Mouse (Mus musculus) forebrain, embryonic 11.5 days (tissue): ENCODE measurements around the gene Pa2g4. TPM values are rescaled to one million over a fixed set of nuclear protein-coding genes. Genes with fewer than 3 reads are reported as not detected.
A peak's percentile ranks its signal among the peaks of the same experiment; 100 is the strongest.

Experiments used
- ATAC-seq: fragments of 200-750 bp; cut with Nextera tagmentation; replicated peaks from 2 replicates; pipeline ENCODE4 v1.8.0; 2017; ENCODE audit warnings: moderate TSS enrichment; ENCODE audit not compliant: low FRiP score
- DNase-seq: peaks from one replicate; pipeline ENCODE4 v3.0.0-alpha.2; 2017; ENCODE audit warnings: low spot score
- H3K27ac ChIP-seq: fragments of 300-500 bp; sonication (generic); 2 replicates; pipeline ENCODE4 v1.5.1; 2014; ENCODE audit warnings: low read depth, low read length
- H3K27me3 ChIP-seq: fragments of 300-500 bp; sonication (generic); 2 replicates; pipeline ENCODE4 v1.6.1; 2014; ENCODE audit warnings: mild to moderate bottlenecking, low read length, mixed read lengths; ENCODE audit not compliant: control insufficient read depth, insufficient read depth
- H3K36me3 ChIP-seq: fragments of 300-500 bp; sonication (generic); 2 replicates; pipeline ENCODE4 v1.6.1; 2014; ENCODE audit warnings: mild to moderate bottlenecking, low read length, moderate library complexity, mixed read lengths; ENCODE audit not compliant: control insufficient read depth, insufficient read depth
- H3K4me1 ChIP-seq: fragments of 300-500 bp; sonication (generic); replicated peaks from 2 replicates; pipeline ENCODE4 v1.6.1; 2014; ENCODE audit warnings: low read length, mixed read lengths; ENCODE audit not compliant: control insufficient read depth, insufficient read depth
- H3K4me2 ChIP-seq: fragments of 300-500 bp; sonication (generic); 2 replicates; pipeline ENCODE4 v1.6.1; 2014; ENCODE audit warnings: low read depth, mild to moderate bottlenecking, low read length, moderate library complexity, mixed read lengths; ENCODE audit not compliant: severe bottlenecking
- H3K4me3 ChIP-seq: fragments of 300-500 bp; sonication (generic); 2 replicates; pipeline ENCODE4 v1.5.1; 2014; ENCODE audit warnings: low read depth, low read length
- H3K9ac ChIP-seq: fragments of 300-500 bp; sonication (generic); 2 replicates; pipeline ENCODE4 v1.6.1; 2014; ENCODE audit warnings: low read length
- H3K9me3 ChIP-seq: fragments of 300-500 bp; sonication (generic); 2 replicates; pipeline ENCODE4 v1.6.1; 2016; ENCODE audit warnings: low read length, mixed read lengths; ENCODE audit not compliant: control insufficient read depth
- WGBS: fragments of 180-500 bp; shearing (Covaris S2); extraction: QIAGEN DNeasy Blood & Tissue Kit; methylation state at CpG from one replicate; pipeline ENCODE4 v1.1.7; 2014; 5-methylcytosine and 5-hydroxymethylcytosine counted together
- microRNA-seq: library from miRNA; unstranded; fragments of <30 nt; microRNA quantifications from one replicate; pipeline ENCODE4, GENCODE M21; 2016; ENCODE audit not compliant: insufficient number of aligned reads
- polyA plus RNA-seq: library from polyadenylated mRNA; unstranded; fragments of >200 nt; fragmentation: Nextera tagmentation; extraction: Ambion mirVana; gene quantifications from 2 replicates; pipeline ENCODE4 v1.2.1, GENCODE M21; 2014

Pa2g4 gene
- polyA plus RNA-seq, 1 experiment from 2014 or later: 249 TPM

DNA sequence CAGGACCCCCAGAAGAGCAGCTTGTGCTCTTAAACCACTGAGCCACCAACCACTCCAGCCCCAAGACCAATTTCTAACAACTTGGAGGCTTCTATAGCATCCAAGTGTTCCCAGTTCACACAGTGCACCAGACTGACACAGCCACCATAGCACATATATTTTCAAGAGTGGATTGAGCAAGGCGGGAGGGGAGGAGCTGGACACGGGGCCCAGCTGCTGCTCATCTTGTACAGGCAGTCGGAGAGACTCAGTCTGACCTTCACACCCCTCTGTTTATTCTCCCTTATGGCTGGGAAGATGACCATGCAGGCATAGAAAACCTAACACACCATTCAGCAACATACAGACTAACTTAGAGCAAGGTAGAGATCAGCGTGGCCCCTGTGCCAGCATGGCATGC is 56.0 kb downstream of the Pa2g4 start:
- Histone ChIP-seq H3K9me3 (no peaks in the 10 kb centered on the region), H3K4me1 (no peaks in the 10 kb centered on the region), H3K36me3 (no peaks in the 10 kb centered on the region; the same call in 1 of the 2 replicates), H3K27me3 (no peaks in the 10 kb centered on the region), H3K4me3 (no peak overlapping the region), H3K9ac (no peak overlapping the region), H3K27ac (no peak overlapping the region), H3K4me2 (no peak overlapping the region)
- DNase-seq (no peak), ATAC-seq (no peak)
- 85% methylated on average over 4 of the region's 4 CpGs for WGBS

DNA sequence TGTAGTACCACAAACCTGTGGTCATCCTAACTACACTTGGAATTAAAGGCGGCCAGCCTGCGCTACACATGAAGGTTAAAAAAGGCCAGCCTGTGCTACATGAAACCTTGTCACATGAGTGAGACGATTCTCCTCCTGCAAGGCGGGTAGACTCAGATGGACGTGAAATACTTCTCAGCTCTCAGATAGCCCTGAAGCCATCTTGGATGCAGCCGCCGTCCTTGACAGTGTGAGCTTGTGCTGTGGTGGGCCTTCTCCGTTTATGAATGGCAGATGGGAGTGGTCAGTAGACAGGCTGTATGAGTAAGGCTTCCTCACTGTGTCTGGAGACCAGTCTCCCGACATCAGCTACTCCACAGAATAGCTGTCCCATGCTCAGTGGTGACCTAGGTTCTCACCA is 56.6 kb downstream of the Pa2g4 start:
- Histone ChIP-seq H3K4me2 (no peak overlapping the region), H3K4me1 (no peaks in the 10 kb centered on the region), H3K9ac (no peak overlapping the region), H3K36me3 (no peaks in the 10 kb centered on the region; the same call in 1 of the 2 replicates), H3K27me3 (no peaks in the 10 kb centered on the region), H3K4me3 (no peak overlapping the region), H3K27ac (no peak overlapping the region), H3K9me3 (no peaks in the 10 kb centered on the region)
- ATAC-seq (no peak), DNase-seq (peak; percentile 25)
- WGBS: 88% methylated on average over 9 of the region's 9 CpGs

DNA sequence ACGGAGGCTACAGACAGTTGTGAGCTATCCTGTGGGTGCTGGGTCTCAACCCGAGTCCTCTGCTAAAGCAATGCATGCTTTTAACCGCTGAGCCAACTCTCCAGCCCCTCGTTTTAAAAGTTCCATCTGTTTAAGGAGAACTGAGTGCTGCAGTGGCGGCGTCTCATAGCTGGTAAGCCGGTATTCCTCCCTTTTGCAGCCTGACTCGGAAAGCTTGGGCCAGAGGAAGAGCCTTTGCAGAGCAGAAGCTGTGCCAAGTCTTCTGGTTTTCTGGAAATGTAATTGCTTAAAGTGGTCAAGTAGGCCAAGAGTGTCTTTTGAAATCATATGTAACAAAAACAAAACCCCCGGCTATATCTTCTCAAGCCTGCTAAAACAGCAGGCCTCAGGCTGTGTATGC is 57.5 kb downstream of the Pa2g4 start:
- H3K27me3 ChIP-seq: no peaks in the 10 kb centered on the region
- no peaks in the 10 kb centered on the region; the same call in 1 of the 2 replicates for H3K36me3 ChIP-seq
- no peak overlapping the region for H3K9ac ChIP-seq
- no peaks in the 10 kb centered on the region for H3K9me3 ChIP-seq
- H3K4me1 ChIP-seq: no peaks in the 10 kb centered on the region
- DNase-seq: peak; percentile 33
- no peak overlapping the region for H3K27ac ChIP-seq
- no peak overlapping the region for H3K4me2 ChIP-seq
- no peak overlapping the region for H3K4me3 ChIP-seq
- 85% methylated on average over 9 of the region's 9 CpGs for WGBS
- ATAC-seq: no peak

Small RNAs within 50 kb of the gene (microRNA-seq; reads per million reads assigned to microRNA genes)
- gene Gm47275 (not detected), gene Mir6916 (not detected), gene Mir6917 (not detected)

Other genes starting within 250 kb of the Pa2g4 start
- 222 and 224 TPM in 2 replicates for gene Cnpy2, start 243.5 kb downstream of the Pa2g4 start, polyA plus RNA-seq
- 263 and 278 TPM in 2 replicates for gene Cs, start 228.3 kb downstream of the Pa2g4 start, polyA plus RNA-seq
- 21.0 and 23.1 TPM in 2 replicates for gene Coq10a, start 197.0 kb downstream of the Pa2g4 start, polyA plus RNA-seq
- gene Ankrd52, start 188.9 kb downstream of the Pa2g4 start, polyA plus RNA-seq: 13.3 and 15.4 TPM in 2 replicates
- 0.24 TPM in 1 of 2 replicates, not detected in the other for gene Slc39a5, start 164.8 kb downstream of the Pa2g4 start, polyA plus RNA-seq
- 151 TPM in 2 replicates for gene Nabp2, start 154.5 kb downstream of the Pa2g4 start, polyA plus RNA-seq
- gene Rnf41, start 154.3 kb downstream of the Pa2g4 start, polyA plus RNA-seq: 41.5 and 47.9 TPM in 2 replicates
- 139 and 144 TPM in 2 replicates for gene Smarcc2, start 106.7 kb downstream of the Pa2g4 start, polyA plus RNA-seq
- 620 and 659 TPM in 2 replicates for gene Myl6, start 71.8 kb downstream of the Pa2g4 start, polyA plus RNA-seq
- gene Myl6b, start 67.3 kb downstream of the Pa2g4 start, polyA plus RNA-seq: 3.0 and 3.4 TPM in 2 replicates
- gene Esyt1, start 40.1 kb downstream of the Pa2g4 start, polyA plus RNA-seq: 15.2 and 18.1 TPM in 2 replicates
- 16.3 and 17.5 TPM in 2 replicates for gene Zc3h10, start 18.2 kb downstream of the Pa2g4 start, polyA plus RNA-seq
- gene Rpl41, start 16.7 kb downstream of the Pa2g4 start, polyA plus RNA-seq: 3,049 and 3,079 TPM in 2 replicates
- 1.2 TPM in 2 replicates for gene Erbb3, start 23.7 kb upstream of the Pa2g4 start, polyA plus RNA-seq
- 576 and 629 TPM in 2 replicates for gene Rps26, start 60.8 kb upstream of the Pa2g4 start, polyA plus RNA-seq
- 4.1 and 5.8 TPM in 2 replicates for gene Ikzf4, start 80.0 kb upstream of the Pa2g4 start, polyA plus RNA-seq
- gene Suox, start 108.1 kb upstream of the Pa2g4 start, polyA plus RNA-seq: 10.8 and 11.7 TPM in 2 replicates
- gene Rab5b, start 130.3 kb upstream of the Pa2g4 start, polyA plus RNA-seq: 78.8 and 79.1 TPM in 2 replicates
- 1.8 and 4.5 TPM in 2 replicates for gene Pmel, start 138.2 kb upstream of the Pa2g4 start, polyA plus RNA-seq
- 119 and 120 TPM in 2 replicates for gene Cdk2, start 139.0 kb upstream of the Pa2g4 start, polyA plus RNA-seq
- gene Dgka, start 178.9 kb upstream of the Pa2g4 start, polyA plus RNA-seq: 3.9 and 4.0 TPM in 2 replicates
- gene Pym1, start 181.9 kb upstream of the Pa2g4 start, polyA plus RNA-seq: 47.6 and 51.4 TPM in 2 replicates
- 0.51 and 0.60 TPM in 2 replicates for gene Mmp19, start 224.9 kb upstream of the Pa2g4 start, polyA plus RNA-seq
- gene Dnajc14, start 238.1 kb upstream of the Pa2g4 start, polyA plus RNA-seq: 38.6 and 38.8 TPM in 2 replicates
- 22.7 and 24.2 TPM in 2 replicates for gene Tmem198b, start 238.4 kb upstream of the Pa2g4 start, polyA plus RNA-seq